Mouse (Mus musculus) T-helper 1 cell (primary cell): ENCODE measurements around the gene Olfr789.

Experiments used
- in situ Hi-C: fragments of 300-600 bp; cut with MboI, MseI; formaldehyde crosslinking; loops from one replicate; pipeline ENCODE4 v1.15.1; 2025; ENCODE audit warnings: high pct_unique_total_duplicates

Gene Olfr789

GRCm38 (mm10) chr10:129484452-129484851, at the start of gene Olfr789:
Gene Olfr789 (plus strand): TSS chr10:129484752.
- in situ Hi-C loops: no loop called here

GRCm38 (mm10) chr10:129461562-129461961, 23.0 kb upstream of the Olfr789 start, which contains the start of gene Olfr787:
Gene Olfr787 (plus strand): TSS chr10:129461862.
- in situ Hi-C loops: no loop called here

GRCm38 (mm10) chr10:129470698-129471097, 13.9 kb upstream of the Olfr789 start, which contains the start of gene Olfr788:
Gene Olfr788 (plus strand): TSS chr10:129470998.
- in situ Hi-C loops: no loop called here

- in situ Hi-C loops: no loop called here
These were observed 11.3 kb upstream of the Olfr789 start for GRCm38 (mm10) chr10:129473256-129473655.

- in situ Hi-C loops: no loop called here
These were observed 10.8 kb upstream of the Olfr789 start for GRCm38 (mm10) chr10:129473723-129474122.

GRCm38 (mm10) chr10:129490101-129490500, 5.5 kb downstream of the Olfr789 start:
- in situ Hi-C loops: loop anchor here (10.0 kb wide), 1 partner anchor 465 kb away; no protein-coding TSS in a partner anchor

GRCm38 (mm10) chr10:129498192-129498591, 13.6 kb downstream of the Olfr789 start, which contains the start of gene Olfr790:
Gene Olfr790 (plus strand): TSS chr10:129498492.
- in situ Hi-C loops: loop anchor here (10.0 kb wide), 1 partner anchor 473 kb away; no protein-coding TSS in a partner anchor

GRCm38 (mm10) chr10:129521492-129521891, 36.9 kb downstream of the Olfr789 start, which contains the start of gene Olfr791:
Gene Olfr791 (plus strand): TSS chr10:129521792.
- in situ Hi-C loops: no loop called here

- in situ Hi-C loops: no loop called here
These were observed 54.3 kb downstream of the Olfr789 start, which contains the start of gene Olfr792 for GRCm38 (mm10) chr10:129538862-129539261. Gene Olfr792 (plus strand): TSS chr10:129539162.
